Mouse (Mus musculus) embryonic fibroblast, embryonic 13.5 days (primary cell): ENCODE results near the gene Ubr4.

Experiments used
- CTCF ChIP-seq: IDR thresholded peaks from 2 replicates; pipeline ENCODE4 v1.5.1; 2011; ENCODE audit warnings: mild to moderate bottlenecking, control low read depth, low read length, moderate library complexity, borderline replicate concordance; ENCODE audit not compliant: insufficient read depth
- POLR2A ChIP-seq: IDR thresholded peaks from 2 replicates; pipeline ENCODE4 v1.6.1; 2011; ENCODE audit warnings: low read depth, mild to moderate bottlenecking, control low read depth, low read length, moderate library complexity

- TF ChIP-seq CTCF (no peak), POLR2A (no peak)
These were observed 14.3 kb upstream of the Ubr4 start for GRCm38 (mm10) chr4:139338145-139338544.
